Mouse (Mus musculus): ENCODE measurements around the gene Slc13a4. TPM values are rescaled to one million over a fixed set of nuclear protein-coding genes. Genes with fewer than 3 reads are reported as not detected.

Gene Slc13a4
- polyA plus RNA-seq, 2 experiments from 2014 or later = 0.15 TPM; not detected in 1

GRCm38 (mm10) chr6:35302581-35302980 lies 5.3 kb downstream of the Slc13a4 start:
- ATAC-seq = no peak

- no peak for ATAC-seq
Measured at GRCm38 (mm10) chr6:35298323-35298722, 9.6 kb downstream of the Slc13a4 start.

- no peak for ATAC-seq
Measured at GRCm38 (mm10) chr6:35297516-35298227, 10.3 kb downstream of the Slc13a4 start.

- no peak for ATAC-seq
Measured at GRCm38 (mm10) chr6:35297001-35297400, 10.9 kb downstream of the Slc13a4 start.

- no peak for ATAC-seq
Measured at GRCm38 (mm10) chr6:35294964-35295363, 13.0 kb downstream of the Slc13a4 start.

- no peak for ATAC-seq
Measured at GRCm38 (mm10) chr6:35289676-35290075, 18.3 kb downstream of the Slc13a4 start.

- no peak for ATAC-seq
Measured at GRCm38 (mm10) chr6:35288920-35289319, 19.0 kb downstream of the Slc13a4 start.

- ATAC-seq = no peak
Measured at GRCm38 (mm10) chr6:35288114-35288761, 19.7 kb downstream of the Slc13a4 start.

GRCm38 (mm10) chr6:35279306-35279705 lies 28.6 kb downstream of the Slc13a4 start:
- no peak for ATAC-seq

- no peak for ATAC-seq
Measured at GRCm38 (mm10) chr6:35277903-35278587, 29.9 kb downstream of the Slc13a4 start.

- no peak for ATAC-seq
Measured at GRCm38 (mm10) chr6:35273391-35274082, 34.4 kb downstream of the Slc13a4 start.

GRCm38 (mm10) chr6:35271868-35272765 lies 35.8 kb downstream of the Slc13a4 start:
- no peak for ATAC-seq

GRCm38 (mm10) chr6:35271094-35271855 lies 36.7 kb downstream of the Slc13a4 start:
- no peak for ATAC-seq

- ATAC-seq = no peak
Measured at GRCm38 (mm10) chr6:35269643-35270042, 38.3 kb downstream of the Slc13a4 start.

GRCm38 (mm10) chr6:35268711-35269110 lies 39.2 kb downstream of the Slc13a4 start:
- no peak for ATAC-seq

- no peak for ATAC-seq
Measured at GRCm38 (mm10) chr6:35265580-35266278, 42.2 kb downstream of the Slc13a4 start.

- ATAC-seq = no peak
Measured at GRCm38 (mm10) chr6:35260531-35260930, 47.4 kb downstream of the Slc13a4 start.

GRCm38 (mm10) chr6:35259526-35259925 lies 48.4 kb downstream of the Slc13a4 start:
- no peak for ATAC-seq

- ATAC-seq = no peak
Measured at GRCm38 (mm10) chr6:35258922-35259321, 49.0 kb downstream of the Slc13a4 start.

- ATAC-seq = peak; percentile 27
Measured at GRCm38 (mm10) chr6:35257626-35258190, 50.2 kb downstream of the Slc13a4 start.
